Mouse (Mus musculus) monocyte, adult 59 days (primary cell): ENCODE data around the gene Myo1c. TPM values are rescaled to one million over a fixed set of nuclear protein-coding genes. Genes with fewer than 3 reads are reported as not detected.

Experiments used
- total RNA-seq, 2 experiments: library from RNA; stranded (reverse); gene quantifications; one replicate each; pipeline ENCODE4 v1.2.4; 2023

Gene Myo1c
- 100 to 1,000 TPM; 168 to 182 TPM for total RNA-seq

GRCm38 (mm10) chr11:75650311-75650710 lies at the start of gene Myo1c:
Gene Myo1c, plus strand, starts transcription at chr11:75650504.

GRCm38 (mm10) chr11:75630645-75631229 lies 19.6 kb upstream of the Myo1c start, which contains the start of gene Inpp5k:
Gene Inpp5k, plus strand, starts transcription at chr11:75630988.

DNA sequence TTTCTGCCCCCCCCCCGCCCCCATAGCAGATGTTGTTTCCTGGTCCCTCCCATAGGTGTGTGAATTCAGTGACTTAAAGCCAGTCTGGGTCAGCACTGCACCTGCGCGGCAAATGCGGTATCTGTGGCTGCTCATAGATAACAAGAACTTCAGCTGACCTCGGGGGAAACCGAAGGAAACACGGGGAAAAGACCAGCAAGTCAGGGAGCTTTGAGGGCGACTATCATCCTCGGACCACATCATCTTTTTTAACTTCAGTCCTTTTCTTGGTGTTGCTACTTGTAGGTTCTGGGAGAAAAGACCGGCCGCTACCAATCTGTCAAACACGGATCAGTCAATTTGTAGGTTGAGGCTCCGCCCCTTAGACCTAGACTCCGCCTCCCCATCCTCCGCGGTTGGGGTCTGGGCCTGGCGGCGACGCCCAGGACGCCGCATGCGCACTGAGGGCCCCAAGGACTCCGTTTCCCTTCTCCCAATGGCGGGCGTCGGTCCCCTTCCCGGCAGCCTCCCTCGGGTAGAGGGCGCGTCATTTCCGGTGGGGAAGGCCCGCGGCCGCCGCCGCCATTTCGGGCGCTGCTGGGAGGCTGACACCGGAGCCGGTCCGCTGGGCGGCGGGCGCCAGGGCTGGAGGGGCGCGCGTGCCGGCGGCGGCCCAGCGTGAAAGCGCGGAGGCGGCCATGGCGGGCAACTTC lies 28.6 kb downstream of the Myo1c start, which contains the start of gene Crk:
Crk (plus strand) TSS at position 513 of the 692 bp plus-strand sequence.

Other genes with a start within 250 kb of the Myo1c start
- gene Serpinf1, start 227.8 kb upstream of the Myo1c start, total RNA-seq = 10 to 100 TPM in 1 of 2 experiments, 1 to 10 TPM in 1; 9.7 to 10.2 TPM
- under 1 TPM; 0.24 to 0.86 TPM for gene Serpinf2, start 210.9 kb upstream of the Myo1c start, total RNA-seq
- 10 to 100 TPM; 45.3 to 46.2 TPM for gene Wdr81, start 195.8 kb upstream of the Myo1c start, total RNA-seq
- 1 to 10 TPM; 4.7 to 5.7 TPM for gene Tlcd2, start 188.8 kb upstream of the Myo1c start, total RNA-seq
- gene Prpf8, start 163.7 kb upstream of the Myo1c start, total RNA-seq = 100 to 1,000 TPM; 112 to 118 TPM
- 1 to 10 TPM; 6.6 to 9.5 TPM for gene Rilp, start 140.4 kb upstream of the Myo1c start, total RNA-seq
- gene Scarf1, start 137.0 kb upstream of the Myo1c start, total RNA-seq = 1 to 10 TPM; 4.5 to 5.0 TPM
- gene Slc43a2, start 118.8 kb upstream of the Myo1c start, total RNA-seq = 100 to 1,000 TPM; 172 TPM
- 100 to 1,000 TPM; 398 to 416 TPM for gene Pitpna, start 62.4 kb upstream of the Myo1c start, total RNA-seq
- 100 to 1,000 TPM; 101 to 111 TPM for gene Inpp5k, start 19.5 kb upstream of the Myo1c start, total RNA-seq
- 100 to 1,000 TPM in 1 of 2 experiments, 10 to 100 TPM in 1; 95.5 to 118 TPM for gene Crk, start 28.8 kb downstream of the Myo1c start, total RNA-seq
- gene Ywhae, start 82.4 kb downstream of the Myo1c start, total RNA-seq = 100 to 1,000 TPM; 272 to 284 TPM
- gene Doc2b, start 145.5 kb downstream of the Myo1c start, total RNA-seq = not detected